Mouse (Mus musculus) forelimb bud, embryonic 11.5 days (tissue): Measurements from ENCODE around the gene Mfsd14a.

ENCODE experiments used
- DNase-seq: peaks from one replicate; pipeline ENCODE4 v3.0.0-alpha.2; 2012; ENCODE audit warnings: low read depth, low spot score

The Mfsd14a gene

GRCm38 (mm10) chr3:116653278-116653945 lies 9.1 kb downstream of the Mfsd14a start:
- no peak for DNase-seq

GRCm38 (mm10) chr3:116652033-116652446 lies 10.4 kb downstream of the Mfsd14a start:
- DNase-seq, result no peak

GRCm38 (mm10) chr3:116650698-116651097 lies 11.8 kb downstream of the Mfsd14a start:
- no peak for DNase-seq

GRCm38 (mm10) chr3:116648805-116649204 lies 13.7 kb downstream of the Mfsd14a start:
- no peak for DNase-seq

DNA sequence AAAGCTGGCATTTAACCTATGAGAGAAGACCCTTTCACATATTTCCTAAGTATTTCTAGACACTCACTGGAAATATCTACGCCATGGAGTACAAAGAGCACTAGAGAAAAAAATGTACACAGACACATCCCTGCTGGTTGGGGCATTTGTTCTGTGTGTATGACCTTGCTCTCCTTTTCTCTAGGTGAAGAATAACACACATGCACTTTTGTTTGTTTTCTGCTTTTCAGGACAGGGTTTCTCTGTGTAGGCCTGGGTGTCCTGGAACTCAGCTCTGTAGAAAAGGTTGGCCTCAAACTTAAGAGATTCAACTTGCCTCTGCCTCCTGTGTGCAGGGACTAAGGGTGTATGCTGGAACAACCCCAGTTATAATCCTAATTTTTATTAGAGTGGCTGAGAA lies 16.1 kb downstream of the Mfsd14a start:
- no peak for DNase-seq

DNA sequence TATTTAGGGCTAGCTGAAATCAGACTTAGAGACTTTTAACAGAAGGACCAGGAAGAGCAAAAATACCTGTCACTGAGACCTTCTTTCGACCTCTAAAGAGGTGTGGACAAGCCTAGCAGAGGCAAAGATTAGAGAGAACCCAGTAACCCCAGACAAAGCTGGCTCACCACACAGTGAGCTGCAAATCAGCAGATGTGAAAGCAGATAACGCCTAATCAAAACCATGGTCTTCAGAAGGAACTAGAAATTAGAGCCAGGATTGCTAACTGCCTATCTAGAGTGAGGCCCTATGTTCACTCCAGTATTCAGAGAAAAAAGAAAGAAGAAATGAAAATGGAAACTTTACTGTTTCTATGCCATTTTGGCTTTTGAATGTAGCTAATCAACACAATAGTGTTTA lies 20.1 kb downstream of the Mfsd14a start:
- DNase-seq, result no peak

GRCm38 (mm10) chr3:116641811-116642371 lies 20.6 kb downstream of the Mfsd14a start:
- DNase-seq, result no peak

GRCm38 (mm10) chr3:116640024-116640423 lies 22.5 kb downstream of the Mfsd14a start:
- DNase-seq, result no peak

DNA sequence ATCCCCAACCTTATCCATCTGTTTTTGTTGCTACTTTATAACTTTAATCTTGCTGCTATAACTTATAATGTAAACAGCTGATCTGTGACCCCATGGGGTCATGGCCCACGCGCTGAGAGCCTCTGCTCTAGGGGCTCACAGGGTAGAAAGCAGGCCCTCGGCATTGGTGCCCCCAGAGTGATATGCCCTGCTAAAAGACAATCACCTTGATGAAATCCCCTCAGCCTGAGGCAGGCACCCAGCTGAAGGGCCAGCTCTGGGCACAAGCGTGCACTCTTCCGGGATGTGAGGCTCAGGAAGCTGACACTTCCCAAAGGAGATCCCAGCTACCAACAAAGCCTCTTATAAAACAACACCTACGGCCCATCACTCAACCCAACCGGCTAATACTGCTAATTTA lies 23.9 kb downstream of the Mfsd14a start:
- no peak for DNase-seq

DNA sequence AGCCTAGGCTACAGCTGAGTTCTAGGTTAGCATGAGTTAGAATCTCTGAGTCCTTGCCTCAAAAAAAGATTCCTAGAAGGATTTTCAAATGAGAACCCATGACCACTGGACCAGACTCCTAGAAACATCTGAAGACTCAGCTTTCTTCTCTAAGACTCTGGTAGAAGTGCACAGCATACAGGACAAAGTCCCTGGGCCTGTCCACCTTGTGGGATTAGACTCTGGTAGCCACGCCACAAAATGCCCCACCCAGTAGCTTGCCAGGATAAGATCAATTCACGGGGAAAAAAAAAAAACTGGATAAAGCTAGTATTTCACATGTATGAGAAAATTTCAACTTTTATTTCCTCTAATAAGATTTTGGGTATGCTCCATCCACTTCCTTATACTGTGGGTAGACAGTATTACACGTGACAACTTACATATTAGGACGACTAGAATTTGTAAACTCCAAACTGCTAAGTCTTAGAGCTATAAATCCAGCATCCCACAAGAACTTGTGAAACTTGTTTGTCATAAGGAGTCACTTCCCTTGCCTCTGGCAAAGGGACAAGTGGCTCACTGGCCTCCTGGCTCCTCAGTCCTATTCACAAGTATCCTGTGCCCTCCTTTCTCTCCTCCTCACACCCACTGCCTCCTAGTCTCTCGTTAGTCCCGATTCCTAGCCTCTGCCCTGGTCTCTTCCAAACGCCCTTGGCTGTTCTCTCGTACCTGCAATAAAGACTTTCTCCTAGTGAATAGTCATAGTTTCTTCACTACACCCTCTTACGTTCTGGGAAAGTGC lies 24.6 kb downstream of the Mfsd14a start:
- DNase-seq, result no peak

- no peak for DNase-seq
Measured at GRCm38 (mm10) chr3:116635799-116636198, 26.7 kb downstream of the Mfsd14a start.

GRCm38 (mm10) chr3:116634853-116635252 lies 27.6 kb downstream of the Mfsd14a start:
- DNase-seq, result no peak

DNA sequence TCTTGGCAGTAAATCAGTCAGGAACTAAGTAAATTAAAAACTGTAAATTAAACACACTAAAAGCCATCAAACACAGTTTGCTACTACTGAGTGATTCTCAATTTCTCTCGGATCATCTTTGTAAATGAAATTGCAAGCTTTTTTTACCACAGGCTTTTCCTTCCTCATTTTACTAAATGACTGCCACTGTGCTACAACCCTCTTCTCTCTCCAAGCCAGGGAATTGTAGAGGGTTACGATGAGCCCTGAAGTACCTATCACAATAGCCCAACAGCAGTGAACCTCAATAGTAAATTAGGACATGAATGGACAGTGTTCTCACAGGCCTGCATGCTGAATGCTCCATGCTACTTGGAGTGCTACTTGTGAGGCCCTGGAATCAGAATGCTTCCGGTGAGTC lies 28.4 kb downstream of the Mfsd14a start:
- DNase-seq, result no peak

DNA sequence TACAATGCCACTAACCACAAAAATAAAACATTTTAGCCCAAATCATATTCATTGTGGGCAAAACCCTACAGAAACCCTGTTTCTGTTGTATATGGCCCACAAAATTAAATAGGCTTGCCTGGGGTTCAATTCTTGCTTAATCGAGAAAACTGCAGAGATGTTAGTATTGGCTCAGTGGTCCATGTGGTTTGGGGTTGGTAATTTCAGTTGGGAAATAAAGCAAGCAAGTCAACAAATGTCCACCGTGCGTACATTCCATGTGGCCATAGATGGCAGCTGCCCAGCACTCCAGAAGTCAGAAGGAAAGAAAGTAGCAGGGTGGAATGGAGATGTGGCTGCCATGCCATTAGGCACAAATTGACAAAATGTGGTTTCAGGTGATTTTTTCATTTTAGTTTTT lies 29.5 kb downstream of the Mfsd14a start:
- DNase-seq, result no peak

- DNase-seq, result no peak
Measured at GRCm38 (mm10) chr3:116631459-116631858, 31.0 kb downstream of the Mfsd14a start.

GRCm38 (mm10) chr3:116622641-116623040 lies 39.8 kb downstream of the Mfsd14a start:
- DNase-seq, result no peak

DNA sequence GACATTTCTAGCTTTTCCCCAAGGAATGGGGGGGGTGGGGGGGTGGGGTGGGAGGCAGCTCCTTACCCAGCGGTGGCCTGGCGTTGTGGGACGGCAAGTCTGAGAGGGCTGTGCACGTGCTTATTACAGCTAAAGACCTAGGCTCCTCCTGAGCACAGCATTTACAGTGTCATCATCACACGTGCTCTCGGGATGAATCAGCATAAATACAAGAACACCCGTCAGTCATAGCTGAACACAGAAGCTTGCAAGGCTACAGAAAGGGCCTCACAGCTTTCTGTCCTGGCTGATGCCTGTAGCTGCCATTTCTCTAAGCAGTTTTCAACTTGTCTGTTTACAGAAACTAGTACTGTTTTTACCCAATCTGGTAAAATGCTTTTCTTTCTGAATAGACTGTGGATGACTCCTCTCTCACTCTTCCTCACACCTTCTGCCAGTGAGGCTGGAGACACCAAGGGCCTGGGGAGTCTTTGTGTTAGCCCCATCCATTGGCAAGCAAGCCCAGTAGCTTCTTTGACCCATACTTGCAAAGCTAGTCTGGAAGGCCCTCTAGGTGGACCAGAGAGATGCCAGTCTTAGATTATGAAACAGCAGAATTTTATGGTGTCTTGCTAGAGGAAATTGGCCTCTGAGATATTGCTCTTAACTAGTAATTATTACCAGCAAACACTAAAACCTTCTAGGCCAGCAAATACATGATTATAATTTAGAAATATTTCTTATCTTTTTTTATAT lies 41.7 kb downstream of the Mfsd14a start:
- no peak for DNase-seq

GRCm38 (mm10) chr3:116618855-116619254 lies 43.6 kb downstream of the Mfsd14a start:
- DNase-seq, result no peak

DNA sequence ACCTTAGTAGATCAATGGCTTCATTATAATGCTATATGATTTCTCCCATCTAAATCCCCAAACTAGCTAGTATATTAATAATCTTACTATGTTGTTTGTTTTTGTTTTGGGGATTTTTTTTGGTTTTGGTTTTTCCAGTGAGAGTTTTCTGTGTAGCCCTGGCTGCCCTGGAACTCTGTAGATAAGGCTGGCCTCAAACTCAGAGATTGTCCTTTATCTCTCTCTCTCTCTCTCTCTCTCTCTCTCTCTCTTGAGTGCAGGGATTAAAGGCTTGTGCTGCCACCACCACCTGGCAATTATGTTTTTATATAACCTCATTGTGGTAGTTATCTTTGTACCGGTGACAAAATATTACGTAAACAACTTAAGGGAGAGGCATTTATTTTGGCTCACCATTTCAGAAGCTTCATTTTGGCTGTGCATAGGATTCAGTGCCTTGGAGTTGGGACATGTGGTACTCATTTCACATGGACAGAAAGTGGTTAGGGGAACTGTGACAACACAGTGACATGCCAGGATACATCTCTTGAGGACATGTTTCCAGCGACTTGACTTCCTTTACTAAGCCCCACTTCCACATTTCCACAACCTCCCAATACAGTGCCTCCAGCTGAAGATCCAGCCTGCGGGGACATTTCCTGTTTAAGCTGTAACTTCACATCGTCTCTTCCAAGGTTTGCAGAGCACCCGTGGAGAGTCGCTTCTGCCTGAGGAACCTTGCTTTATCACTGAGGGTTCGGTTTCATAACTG lies 47.0 kb downstream of the Mfsd14a start:
- DNase-seq, result no peak

GRCm38 (mm10) chr3:116614295-116614892 lies 48.1 kb downstream of the Mfsd14a start, which contains the start of gene Trmt13:
Gene Trmt13, minus strand, starts transcription at chr3:116614587.
- no peak for DNase-seq

DNA sequence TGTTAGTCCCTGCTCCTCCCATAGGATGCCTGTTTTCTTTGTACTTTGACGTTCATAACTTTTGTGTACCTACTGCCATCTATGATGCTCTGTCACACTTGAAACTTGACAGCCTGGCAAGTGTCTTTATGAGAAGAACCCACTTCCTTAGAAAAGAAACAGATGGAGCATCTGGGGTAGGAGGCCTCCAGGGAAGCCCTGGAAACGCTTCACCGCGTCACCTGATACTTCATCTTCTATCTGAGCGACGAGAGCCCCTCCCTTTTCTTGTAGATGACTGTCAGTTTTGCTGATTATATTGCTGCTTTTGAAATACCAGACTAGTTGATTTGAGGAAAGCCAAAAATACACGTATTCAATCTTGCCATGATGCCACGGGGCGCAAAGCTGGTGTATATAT lies 57.9 kb downstream of the Mfsd14a start:
- DNase-seq, result no peak
